Mouse (Mus musculus) myocyte (in vitro differentiated cells): Measurements from ENCODE around the gene Crygc. TPM values are rescaled to one million over a fixed set of nuclear protein-coding genes. Genes with fewer than 3 reads are reported as not detected.
A peak's percentile ranks its signal among the peaks of the same experiment; 100 is the strongest.

Source experiments
- H3K27me3 ChIP-seq: one replicate; pipeline ENCODE4 v1.6.1; 2011; ENCODE audit not compliant: control insufficient read depth, insufficient read depth, insufficient read length
- H3K36me3 ChIP-seq: one replicate; pipeline ENCODE4 v1.6.1; 2011; ENCODE audit not compliant: control insufficient read depth, insufficient read depth
- H3K4me2 ChIP-seq: one replicate; pipeline ENCODE4 v1.6.1; 2011; ENCODE audit warnings: low read depth, control low read depth
- H3K4me3 ChIP-seq: one replicate; pipeline ENCODE4 v1.5.1; 2011; ENCODE audit warnings: mild to moderate bottlenecking, control low read depth, moderate library complexity
- H3K79me2 ChIP-seq: one replicate; pipeline ENCODE4 v1.6.1; 2011; ENCODE audit not compliant: control insufficient read depth, insufficient read depth
- H3ac ChIP-seq: one replicate; pipeline ENCODE4 v1.6.1; 2011; ENCODE audit not compliant: control insufficient read depth, insufficient read length
- CEBPB ChIP-seq: IDR thresholded peaks from 2 replicates; pipeline ENCODE4 v1.6.1; 2011; ENCODE audit warnings: mild to moderate bottlenecking, moderate library complexity; ENCODE audit not compliant: poor library complexity, insufficient read depth, severe bottlenecking
- E2F4 ChIP-seq: IDR thresholded peaks from one replicate; pipeline ENCODE4 v1.6.1; 2011; ENCODE audit warnings: mild to moderate bottlenecking, control low read depth, moderate library complexity; ENCODE audit not compliant: insufficient read depth
- MAX ChIP-seq: IDR thresholded peaks from one replicate; pipeline ENCODE4 v1.6.1; 2011; ENCODE audit warnings: low read depth, mild to moderate bottlenecking, control low read depth
- MYOD1 ChIP-seq, 3 experiments: IDR thresholded peaks; one replicate each; pipeline ENCODE4 v1.6.1; 2011; ENCODE audit warnings: control low read depth in 2 of 3, low read depth in 2 of 3, mild to moderate bottlenecking in 2 of 3, moderate library complexity in 1 of 3; ENCODE audit not compliant: insufficient read length in 2 of 3, control insufficient read depth in 1 of 3
- MYOG ChIP-seq, 3 experiments: IDR thresholded peaks; one replicate each; pipeline ENCODE4 v1.6.1; 2011; ENCODE audit warnings: control low read depth in 2 of 3, low read depth in 2 of 3, mild to moderate bottlenecking in 2 of 3; ENCODE audit not compliant: insufficient read length in 2 of 3, control insufficient read depth in 1 of 3, insufficient read depth in 1 of 3
- POLR2A ChIP-seq: IDR thresholded peaks from one replicate; pipeline ENCODE4 v1.6.1; 2011; ENCODE audit warnings: low read depth, mild to moderate bottlenecking, control low read depth, moderate library complexity; ENCODE audit not compliant: insufficient read length
- POLR2AphosphoS2 ChIP-seq: IDR thresholded peaks from one replicate; pipeline ENCODE4 v1.6.1; 2011; ENCODE audit warnings: low read depth, control low read depth; ENCODE audit not compliant: insufficient read length
- REST ChIP-seq: IDR thresholded peaks from one replicate; pipeline ENCODE4 v1.6.1; 2011; ENCODE audit warnings: mild to moderate bottlenecking, control low read depth, moderate library complexity; ENCODE audit not compliant: insufficient read depth, insufficient read length
- SRF ChIP-seq: IDR thresholded peaks from one replicate; pipeline ENCODE4 v1.6.1; 2011; ENCODE audit warnings: low read depth; ENCODE audit not compliant: control insufficient read depth, insufficient read length
- TCF12 ChIP-seq: IDR thresholded peaks from one replicate; pipeline ENCODE4 v1.6.1; 2011; ENCODE audit warnings: mild to moderate bottlenecking, control low read depth; ENCODE audit not compliant: poor library complexity, insufficient read depth, severe bottlenecking
- TCF3 ChIP-seq: IDR thresholded peaks from one replicate; pipeline ENCODE4 v1.6.1; 2011; ENCODE audit warnings: low read depth, control low read depth; ENCODE audit not compliant: insufficient read length
- USF1 ChIP-seq: IDR thresholded peaks from one replicate; pipeline ENCODE4 v1.6.1; 2011; ENCODE audit warnings: low read depth, mild to moderate bottlenecking, control low read depth, moderate library complexity
- polyA plus RNA-seq: library from polyadenylated mRNA; unstranded; fragments of >200 nt; fragmentation: generic; extraction: Trizol; gene quantifications from one replicate; pipeline ENCODE4 v1.2.1, GENCODE M21; 2012; ENCODE audit warnings: missing spikeins

The Crygc gene
- polyA plus RNA-seq, 1 experiment, result not detected

DNA sequence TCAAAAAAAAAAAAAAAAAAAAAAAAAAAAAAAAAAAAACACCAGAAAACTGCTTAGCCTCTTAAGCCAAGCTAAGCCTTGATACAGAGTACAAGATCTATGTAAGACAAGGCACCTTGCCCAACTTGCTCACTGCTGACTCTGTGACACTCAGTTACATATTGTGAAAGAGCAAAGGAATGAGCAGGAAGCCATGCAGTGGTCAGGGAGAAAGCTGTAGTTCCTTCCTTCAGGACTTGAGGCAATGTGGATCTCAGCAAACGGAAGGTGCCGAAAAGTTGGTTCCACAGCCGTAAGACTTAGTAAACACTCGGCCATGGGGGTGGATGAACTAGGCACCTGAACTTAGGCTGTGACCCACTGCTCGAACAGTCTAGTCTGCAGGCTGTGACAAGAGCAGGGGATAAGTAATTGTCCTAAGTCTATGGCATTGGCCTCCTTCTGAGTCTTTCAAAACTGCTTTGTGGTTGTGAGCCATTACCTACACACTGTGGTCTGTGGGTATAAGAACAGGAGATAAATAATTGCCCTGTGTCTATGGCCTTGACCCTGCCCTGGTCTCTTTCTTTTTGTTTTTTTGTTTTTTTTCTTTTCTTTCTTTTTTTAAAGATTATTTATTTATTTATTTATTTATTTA is 40.2 kb upstream of the Crygc start:
- H3K4me3 ChIP-seq, result no peak overlapping the region
- H3K27me3 ChIP-seq, result no peaks in the 10 kb centered on the region
- H3K4me2 ChIP-seq, result no peak overlapping the region
- H3K79me2 ChIP-seq, result no peaks in the 10 kb centered on the region
- no peak overlapping the region for H3ac ChIP-seq
- no peak for TF ChIP-seq CEBPB
- TF ChIP-seq TCF3, result no peak
- no peak for TF ChIP-seq MYOD1 (IDR thresholded peaks at IDR 0.05; ENCODE audit: control insufficient read depth in 1 of 3, insufficient read length in 2 of 3, low read depth in 2 of 3)
- H3K36me3 ChIP-seq, result no peaks in the 10 kb centered on the region

DNA sequence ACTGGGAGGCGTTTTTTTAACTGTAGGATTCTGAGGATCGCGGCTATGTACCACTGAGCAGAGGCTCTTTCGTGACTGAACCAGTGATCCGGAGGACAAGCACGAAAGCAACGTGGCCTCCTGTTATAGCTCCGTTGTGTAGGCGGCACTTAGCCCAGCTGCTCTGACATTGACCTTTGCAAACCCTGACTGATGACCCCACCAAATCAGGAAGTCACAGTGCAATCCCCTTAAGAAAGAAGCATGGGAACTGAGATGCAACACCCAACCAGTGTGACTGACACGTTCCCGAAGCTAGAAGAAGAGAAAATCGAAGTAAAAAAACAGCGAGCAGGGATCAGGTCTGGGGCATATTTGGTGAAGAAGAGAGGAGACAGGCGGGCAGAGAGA is 39.3 kb upstream of the Crygc start:
- TF ChIP-seq E2F4, result no peak
- no peak for TF ChIP-seq MYOG (IDR thresholded peaks at IDR 0.05; ENCODE audit: control insufficient read depth in 1 of 3, insufficient read depth in 1 of 3, insufficient read length in 2 of 3, low read depth in 2 of 3)
- peak in 1 of 3 experiments; percentile 44 for TF ChIP-seq MYOD1 (IDR thresholded peaks at IDR 0.05; ENCODE audit: control insufficient read depth in 1 of 3, insufficient read length in 2 of 3, low read depth in 2 of 3)
- Histone ChIP-seq H3K4me3 (peak overlapping the region; percentile 12), H3K79me2 (no peaks in the 10 kb centered on the region), H3K27me3 (no peaks in the 10 kb centered on the region), H3K4me2 (peak overlapping the region; percentile 96), H3K36me3 (no peaks in the 10 kb centered on the region), H3ac (no peak overlapping the region)

GRCm38 (mm10) chr1:65112031-65112806 is 38.7 kb upstream of the Crygc start:
- Histone ChIP-seq H3K4me3 (peak overlapping the region; percentile 12), H3K36me3 (no peaks in the 10 kb centered on the region), H3K4me2 (peak overlapping the region; percentile 96), H3K27me3 (no peaks in the 10 kb centered on the region), H3ac (no peak overlapping the region), H3K79me2 (no peaks in the 10 kb centered on the region)
- no peak for TF ChIP-seq MYOG (IDR thresholded peaks at IDR 0.05; ENCODE audit: control insufficient read depth in 1 of 3, insufficient read depth in 1 of 3, insufficient read length in 2 of 3, low read depth in 2 of 3)
- no peak for TF ChIP-seq SRF
- 0 out of 2 replicates have a peak, but pooled peaks have one; percentile 19 for TF ChIP-seq CEBPB

- Histone ChIP-seq H3K4me3 (no peak overlapping the region), H3K27me3 (no peaks in the 10 kb centered on the region), H3ac (no peak overlapping the region), H3K36me3 (no peaks in the 10 kb centered on the region), H3K79me2 (no peaks in the 10 kb centered on the region), H3K4me2 (no peak overlapping the region)
- no peak for TF ChIP-seq SRF
Observed at GRCm38 (mm10) chr1:65109756-65110435, 36.4 kb upstream of the Crygc start.

DNA sequence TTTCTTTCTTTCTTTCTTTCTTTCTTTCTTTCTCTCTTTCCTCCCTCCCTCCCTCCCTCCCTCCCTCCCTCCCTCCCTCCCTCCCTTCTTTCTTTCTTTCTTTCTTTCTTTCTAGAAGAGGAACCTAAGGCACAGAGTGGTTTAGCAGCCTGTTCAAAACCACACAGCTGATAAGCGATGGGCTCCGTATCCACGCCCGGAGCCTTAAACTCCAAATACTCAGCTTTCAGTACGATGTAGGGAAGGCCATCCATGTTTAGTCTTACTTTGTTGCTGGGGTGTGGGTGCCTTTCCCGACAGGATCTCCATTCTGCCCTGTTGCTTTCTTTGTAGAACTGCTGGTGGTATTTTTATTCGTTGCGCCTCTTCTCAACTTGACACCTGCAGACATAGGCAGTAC is 35.7 kb upstream of the Crygc start:
- Histone ChIP-seq H3K4me2 (no peak overlapping the region), H3K27me3 (no peaks in the 10 kb centered on the region), H3K36me3 (no peaks in the 10 kb centered on the region), H3K79me2 (no peaks in the 10 kb centered on the region), H3K4me3 (no peak overlapping the region), H3ac (no peak overlapping the region)
- TF ChIP-seq MYOD1 (IDR thresholded peaks at IDR 0.05; ENCODE audit: control insufficient read depth in 1 of 3, insufficient read length in 2 of 3, low read depth in 2 of 3) (no peak), TCF12 (no peak), TCF3 (no peak), REST (no peak), CEBPB (no peak), E2F4 (no peak)

DNA sequence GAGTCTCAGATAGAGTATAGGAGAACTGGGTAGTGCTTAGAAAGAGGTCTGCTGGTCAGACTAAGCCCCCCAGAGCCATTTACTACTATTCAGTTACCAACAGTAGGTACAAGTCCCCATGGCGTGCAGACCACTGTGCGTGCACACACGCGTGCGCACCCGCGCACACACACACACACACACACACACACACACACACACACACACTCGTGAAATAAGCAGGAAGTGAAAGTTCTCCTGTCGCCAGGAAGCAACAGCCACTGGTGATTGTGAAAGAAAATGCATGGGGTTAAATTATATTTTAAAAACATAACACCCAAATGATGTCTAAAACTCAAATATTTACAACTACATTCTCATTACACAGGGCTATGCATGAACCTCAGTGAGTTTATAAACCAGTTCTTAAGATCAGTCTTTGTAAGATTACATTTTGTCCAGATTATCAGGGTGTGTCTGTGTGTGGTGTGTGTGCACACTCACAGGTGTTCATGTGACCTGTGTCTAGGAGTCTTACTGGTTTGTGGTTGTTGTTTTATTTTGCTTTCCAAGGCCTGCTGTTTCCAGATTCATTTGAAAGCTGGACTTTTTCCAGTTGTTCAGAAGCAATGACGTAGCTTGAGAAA is 34.3 kb upstream of the Crygc start:
- Histone ChIP-seq H3K4me3 (no peak overlapping the region), H3K36me3 (no peaks in the 10 kb centered on the region), H3K4me2 (no peak overlapping the region), H3K79me2 (no peaks in the 10 kb centered on the region), H3ac (no peak overlapping the region), H3K27me3 (no peaks in the 10 kb centered on the region)
- TF ChIP-seq REST (no peak), MYOG (IDR thresholded peaks at IDR 0.05; ENCODE audit: control insufficient read depth in 1 of 3, insufficient read depth in 1 of 3, insufficient read length in 2 of 3, low read depth in 2 of 3) (no peak), POLR2A (no peak), POLR2AphosphoS2 (no peak), E2F4 (no peak), SRF (no peak), MAX (no peak), TCF12 (no peak), USF1 (no peak), MYOD1 (IDR thresholded peaks at IDR 0.05; ENCODE audit: control insufficient read depth in 1 of 3, insufficient read length in 2 of 3, low read depth in 2 of 3) (no peak), TCF3 (no peak), CEBPB (no peak)
